Mouse (Mus musculus): Measurements from ENCODE around the gene Acod1. TPM values are rescaled to one million over a fixed set of nuclear protein-coding genes. Genes with fewer than 3 reads are reported as not detected.

Acod1 gene
- polyA plus RNA-seq, 1 experiment, result 0.08 TPM

- DNase-seq (ENCODE audit: low spot score), result no peak
Measured at GRCm38 (mm10) chr14:103072731-103073130, 26.0 kb downstream of the Acod1 start.

- DNase-seq (ENCODE audit: low spot score), result no peak
Measured at GRCm38 (mm10) chr14:103073825-103074224, 27.0 kb downstream of the Acod1 start.

- DNase-seq (ENCODE audit: low spot score), result no peak
Measured at GRCm38 (mm10) chr14:103075166-103075565, 28.4 kb downstream of the Acod1 start.

GRCm38 (mm10) chr14:103077272-103078005 lies 30.7 kb downstream of the Acod1 start:
- no peak for DNase-seq (ENCODE audit: low spot score)

- DNase-seq (ENCODE audit: low spot score), result no peak
Measured at GRCm38 (mm10) chr14:103078006-103078912, 31.5 kb downstream of the Acod1 start.

GRCm38 (mm10) chr14:103079209-103079977 lies 32.6 kb downstream of the Acod1 start:
- DNase-seq (ENCODE audit: low spot score), result no peak

GRCm38 (mm10) chr14:103085840-103086533 lies 39.2 kb downstream of the Acod1 start:
- DNase-seq (ENCODE audit: low spot score), result no peak

GRCm38 (mm10) chr14:103086671-103087324 lies 40.0 kb downstream of the Acod1 start:
- no peak for DNase-seq (ENCODE audit: low spot score)

GRCm38 (mm10) chr14:103087846-103088245 lies 41.1 kb downstream of the Acod1 start:
- DNase-seq (ENCODE audit: low spot score), result no peak

GRCm38 (mm10) chr14:103088624-103089023 lies 41.8 kb downstream of the Acod1 start:
- DNase-seq (ENCODE audit: low spot score), result no peak

GRCm38 (mm10) chr14:103093236-103093635 lies 46.5 kb downstream of the Acod1 start:
- DNase-seq (ENCODE audit: low spot score), result no peak

- DNase-seq (ENCODE audit: low spot score), result no peak
Measured at GRCm38 (mm10) chr14:103093670-103094069, 46.9 kb downstream of the Acod1 start.

- no peak for DNase-seq (ENCODE audit: low spot score)
Measured at GRCm38 (mm10) chr14:103095036-103095435, 48.3 kb downstream of the Acod1 start.

- DNase-seq (ENCODE audit: low spot score), result no peak
Measured at GRCm38 (mm10) chr14:103095826-103096225, 49.0 kb downstream of the Acod1 start.

GRCm38 (mm10) chr14:103096621-103097020 lies 49.8 kb downstream of the Acod1 start:
- DNase-seq (ENCODE audit: low spot score), result no peak

GRCm38 (mm10) chr14:103098213-103098586 lies 51.4 kb downstream of the Acod1 start:
- no peak for DNase-seq (ENCODE audit: low spot score)

GRCm38 (mm10) chr14:103098587-103099235 lies 51.9 kb downstream of the Acod1 start:
- no peak for DNase-seq (ENCODE audit: low spot score)

GRCm38 (mm10) chr14:103099238-103099933 lies 52.6 kb downstream of the Acod1 start, which contains the start of gene Fbxl3:
TSS of gene Fbxl3 (minus strand) at chr14:103099566.
- peak; percentile 84 for DNase-seq (ENCODE audit: low spot score)

- DNase-seq (ENCODE audit: low spot score), result no peak
Measured at GRCm38 (mm10) chr14:103100296-103100695, 53.5 kb downstream of the Acod1 start.

GRCm38 (mm10) chr14:103101171-103101570 lies 54.4 kb downstream of the Acod1 start:
- no peak for DNase-seq (ENCODE audit: low spot score)

Data from urinary bladder, adult 2 months (tissue).